8 mouse cellular contexts compared by ENCODE assay signal in the genomic region with DNA sequence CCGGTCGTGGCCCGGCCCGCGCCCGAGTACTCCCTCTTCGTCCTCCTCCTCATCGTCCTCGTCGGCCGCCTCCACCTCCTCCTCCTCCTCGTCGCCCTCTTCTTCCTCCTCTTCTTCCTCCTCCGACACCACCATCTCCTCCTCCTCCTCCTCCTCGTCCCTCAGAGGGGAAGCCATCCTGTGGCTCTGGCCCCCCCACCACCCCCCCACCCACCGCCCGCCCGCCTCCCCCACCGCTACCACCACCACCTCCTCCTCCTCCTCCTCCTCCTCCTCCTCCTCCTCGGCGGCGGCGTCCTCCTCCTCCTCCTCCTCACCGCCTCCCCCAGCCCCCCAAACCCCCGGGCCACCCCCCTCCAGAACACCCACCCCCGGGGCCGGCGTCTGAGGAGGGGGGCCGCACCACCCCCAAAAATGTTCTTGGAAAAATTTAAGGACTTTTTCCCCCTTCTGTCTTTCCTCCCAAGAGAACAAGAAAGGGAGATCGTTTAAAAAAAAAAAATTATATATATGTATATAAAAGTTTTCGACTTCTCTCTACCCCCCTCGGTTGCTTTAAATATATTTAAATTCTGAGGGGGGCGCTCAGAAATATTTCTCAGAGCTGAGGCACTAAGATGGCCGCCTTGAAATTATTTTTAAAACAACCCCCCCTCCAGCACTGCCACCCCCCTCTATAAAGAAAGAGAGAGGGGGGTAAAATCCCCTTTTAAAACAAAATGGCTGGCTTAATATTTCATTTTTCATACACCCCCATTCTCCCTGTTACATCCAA. TPM values are rescaled to one million over a fixed set of nuclear protein-coding genes. Genes with fewer than 3 reads are reported as not detected.
DNase-seq lines count a peak whose midpoint lies in the region; TF ChIP-seq lines count a peak whose summit lies in the region.

A gene (minus strand): TSS at position 192 of the 775 bp plus-strand sequence.

- DNase-seq in lung, adult 2 months = no peak
- DNase-seq in lung, postnatal 25 days (ENCODE audit: low spot score) = no peak
- no peak for DNase-seq in heart, adult 8-10 months (ENCODE audit: low spot score)
- no peak for DNase-seq in layer of hippocampus, postnatal 25 days (ENCODE audit: extremely low spot score in 1 of 2, low spot score in 1 of 2)
- peak; percentile 63 for DNase-seq in midbrain, embryonic 10.5 days (ENCODE audit: low spot score)
- peak; percentile 47 for DNase-seq in yolk sac, embryonic 10.5 days (ENCODE audit: low spot score)
- no peak for DNase-seq in urinary bladder, postnatal 36 days (ENCODE audit: low spot score in 2 of 2)

- peak within 1 kb of the TSS; percentile 98 for H3K4me3 ChIP-seq in lung, adult 2 months (replicated peaks; ENCODE audit: extremely low read depth, low read depth, low read length)
- H3K4me3 ChIP-seq in bone marrow, adult 2 months (replicated peaks; ENCODE audit: control insufficient read depth, low read depth, low read length) = peak within 1 kb of the TSS; percentile 89
- H3K4me3 ChIP-seq in midbrain, embryonic 10.5 days = peak within 1 kb of the TSS; percentile 97

- H3K27me3 ChIP-seq in midbrain, embryonic 10.5 days (ENCODE audit: low read depth, poor library complexity, severe bottlenecking) = no peaks in the 10 kb centered on the region

- TF ChIP-seq CTCF in lung, adult 2 months (IDR thresholded peaks at IDR 0.05; ENCODE audit: insufficient read depth, low read length) = no peak
- TF ChIP-seq CTCF in bone marrow, adult 2 months (IDR thresholded peaks at IDR 0.05; ENCODE audit: control insufficient read depth, insufficient read depth, low read length) = no peak

- H3K36me3 ChIP-seq in midbrain, embryonic 10.5 days = peaks cover 27% of the 10 kb centered on the region

- peak within 1 kb of the TSS; percentile 78 for H3K27ac ChIP-seq in bone marrow, adult 2 months (ENCODE audit: control insufficient read depth, insufficient read depth, low read depth, low read length, poor library complexity)
- H3K27ac ChIP-seq in midbrain, embryonic 10.5 days (replicated peaks) = peak within 1 kb of the TSS; percentile 100

- H3K9me3 ChIP-seq in midbrain, embryonic 10.5 days (replicated peaks) = no peaks in the 10 kb centered on the region

- no peak; the same call in 1 of the 2 replicates for TF ChIP-seq POLR2A in lung, adult 2 months (IDR thresholded peaks at IDR 0.05; ENCODE audit: borderline replicate concordance, extremely low read depth, low read depth, low read length)
- TF ChIP-seq POLR2A in bone marrow, adult 2 months (IDR thresholded peaks at IDR 0.05; ENCODE audit: borderline replicate concordance, control insufficient read depth, low read depth, low read length) = no peak

- WGBS in lung, adult 2 months = under 1% methylated on average over 18 of the region's 34 CpGs
- under 1% methylated on average over 22 of the region's 34 CpGs for WGBS in bone marrow, adult 2 months
- WGBS in midbrain, embryonic 10.5 days = 4% methylated on average over 16 of the region's 34 CpGs

- H3K4me1 ChIP-seq in lung, adult 2 months (ENCODE audit: control insufficient read depth, insufficient read depth, low read length) = peaks cover 19% of the 10 kb centered on the region
- peaks cover 3% of the 10 kb centered on the region; the same call in 1 of the 2 replicates for H3K4me1 ChIP-seq in bone marrow, adult 2 months (ENCODE audit: control insufficient read depth, insufficient read depth, low read length)
- H3K4me1 ChIP-seq in midbrain, embryonic 10.5 days = peaks cover 88% of the 10 kb centered on the region

RNA-seq across cellular contexts. Expression of the gene that starts here (rescaled TPM):
- 120 and 135 TPM in 2 replicates for polyA plus RNA-seq in lung, adult 2 months (2012; rRNA removed)
- 49.6 and 54.5 TPM in 2 replicates for polyA plus RNA-seq in bone marrow, adult 2 months (2011; ENCODE audit: insufficient read depth, insufficient read length, low replicate concordance, missing spikeins)
- total RNA-seq in heart, adult 8-10 months (2022) = 10 to 100 TPM; 16.7 to 20.4 (median 18.3) TPM
- total RNA-seq in layer of hippocampus, postnatal 25 days (2021) = 100 to 1,000 TPM; 504 to 538 TPM
- polyA plus RNA-seq in midbrain, embryonic 10.5 days (2016; fragmentation: Nextera tagmentation; extraction: Ambion mirVana) = 41.7 and 50.6 TPM in 2 replicates

Comparison
In these comparisons a context has a peak if more than half of its experiments do, and no peak if none do; other contexts are left out.
1. RNA of the gene that starts here (total RNA-seq): 504 to 538 TPM in layer of hippocampus, postnatal 25 days; 16.7 to 20.4 TPM in heart, adult 8-10 months; every median in the first group is over 10 times any median in the second.
2. DNase-seq: peak in midbrain, embryonic 10.5 days (single experiment) and yolk sac, embryonic 10.5 days (single experiment); none in lung, adult 2 months (single experiment), lung, postnatal 25 days (single experiment), heart, adult 8-10 months (single experiment), layer of hippocampus, postnatal 25 days (0 of 2) and urinary bladder, postnatal 36 days (0 of 2).
3. Peak in every context shown above with its lines, with median percentiles within 50 percentile points of each other: H3K4me3 ChIP-seq.